Mouse (Mus musculus) thymus, adult 2 months (tissue): ENCODE data around the gene Mtfmt.

Source experiments
- CTCF ChIP-seq: fragments of 200-500 bp; IDR thresholded peaks from 2 replicates; pipeline ENCODE4 v1.5.1; 2012; ENCODE audit warnings: mild to moderate bottlenecking, control low read depth, low read length, moderate library complexity, borderline replicate concordance; ENCODE audit not compliant: control insufficient read depth, poor library complexity, insufficient read depth; ENCODE audit errors: extremely low read depth
- POLR2A ChIP-seq: fragments of 200-500 bp; IDR thresholded peaks from 2 replicates; pipeline ENCODE4 v1.6.1; 2012; ENCODE audit warnings: mild to moderate bottlenecking, low read length, control low read depth, moderate library complexity; ENCODE audit not compliant: control insufficient read depth, poor library complexity, insufficient read depth; ENCODE audit errors: extremely low read depth

DNA sequence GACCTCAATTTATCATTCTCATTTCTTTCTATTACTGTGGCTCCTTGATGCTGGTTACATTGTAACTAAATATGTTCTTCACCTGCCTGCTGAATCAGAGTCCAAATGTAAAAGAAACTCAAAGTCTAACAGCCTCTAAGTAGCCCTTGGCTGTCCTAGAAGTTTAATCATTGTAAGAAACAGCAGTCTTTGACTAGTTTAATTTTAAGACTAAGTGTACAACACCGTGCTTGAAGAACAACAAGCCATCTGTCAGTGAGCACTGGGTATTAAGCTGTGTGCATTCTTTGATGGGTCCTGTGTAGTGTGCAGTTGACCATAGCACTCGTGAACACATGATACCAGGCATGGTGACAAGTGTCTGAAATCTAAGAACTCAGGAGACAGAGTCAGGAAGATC lies 8.1 kb upstream of the Mtfmt start:
- TF ChIP-seq CTCF (no peak), POLR2A (no peak)
